Mouse (Mus musculus) hindbrain, embryonic 14.5 days (tissue): ENCODE results near the gene Vegfa. TPM values are rescaled to one million over a fixed set of nuclear protein-coding genes. Genes with fewer than 3 reads are reported as not detected.

Source experiments
- ATAC-seq: fragments of 200-750 bp; cut with Nextera tagmentation; 2 replicates; pipeline ENCODE4 v1.8.0; 2017; ENCODE audit warnings: moderate number of reproducible peaks, mild to moderate bottlenecking, moderate TSS enrichment, moderate library complexity; ENCODE audit not compliant: low FRiP score
- DNase-seq: peaks from one replicate; pipeline ENCODE4 v3.0.0-alpha.2; 2015; ENCODE audit warnings: low spot score
- H3K27ac ChIP-seq: fragments of 300-500 bp; sonication (generic); 2 replicates; pipeline ENCODE4 v1.5.1; 2014; ENCODE audit warnings: mild to moderate bottlenecking, moderate library complexity
- H3K27me3 ChIP-seq: fragments of 300-500 bp; sonication (generic); 2 replicates; pipeline ENCODE4 v1.6.1; 2014; ENCODE audit warnings: mild to moderate bottlenecking, low read length, mixed read lengths; ENCODE audit not compliant: control insufficient read depth, insufficient read depth
- H3K36me3 ChIP-seq: fragments of 300-500 bp; sonication (generic); replicated peaks from 2 replicates; pipeline ENCODE4 v1.6.1; 2014; ENCODE audit not compliant: control insufficient read depth, insufficient read depth
- H3K4me1 ChIP-seq: fragments of 300-500 bp; sonication (generic); replicated peaks from 2 replicates; pipeline ENCODE4 v1.6.1; 2014; ENCODE audit warnings: antibody characterized with exemption, low read length, mixed read lengths; ENCODE audit not compliant: control insufficient read depth, insufficient read depth
- H3K4me2 ChIP-seq: fragments of 300-500 bp; sonication (generic); replicated peaks from 2 replicates; pipeline ENCODE4 v1.6.1; 2014; ENCODE audit warnings: mild to moderate bottlenecking, moderate library complexity
- H3K4me3 ChIP-seq: fragments of 300-500 bp; sonication (generic); replicated peaks from 2 replicates; pipeline ENCODE4 v1.5.1; 2014; ENCODE audit warnings: mild to moderate bottlenecking, low read length
- H3K9ac ChIP-seq: fragments of 300-500 bp; sonication (generic); 2 replicates; pipeline ENCODE4 v1.6.1; 2014
- H3K9me3 ChIP-seq: fragments of 300-500 bp; sonication (generic); 2 replicates; pipeline ENCODE4 v1.6.1; 2016; ENCODE audit warnings: low read length; ENCODE audit not compliant: control insufficient read depth
- WGBS: fragments of 180-500 bp; shearing (Covaris S2); extraction: QIAGEN DNeasy Blood & Tissue Kit; methylation state at CpG from one replicate; pipeline ENCODE4 v1.1.7; 2014; 5-methylcytosine and 5-hydroxymethylcytosine counted together
- polyA plus RNA-seq: library from polyadenylated mRNA; unstranded; fragments of >200 nt; fragmentation: Nextera tagmentation; extraction: Ambion mirVana; gene quantifications from 2 replicates; pipeline ENCODE4 v1.2.1, GENCODE M21; 2014

Vegfa gene
- polyA plus RNA-seq, 1 experiment from 2014 or later: 6.5 TPM

- 94% methylated on average over 8 of the region's 8 CpGs for WGBS
- H3K36me3 ChIP-seq: peaks cover 64% of the 10 kb centered on the region
- ATAC-seq: no peak
Observed at GRCm38 (mm10) chr17:46023572-46023971, 8.6 kb downstream of the Vegfa start.

GRCm38 (mm10) chr17:46022934-46023333 lies 9.2 kb downstream of the Vegfa start:
- Histone ChIP-seq H3K9ac (no peak overlapping the region), H3K36me3 (peaks cover 69% of the 10 kb centered on the region), H3K9me3 (no peaks in the 10 kb centered on the region), H3K4me1 (peaks cover 23% of the 10 kb centered on the region), H3K4me2 (no peak overlapping the region), H3K27ac (no peak overlapping the region), H3K4me3 (no peak overlapping the region), H3K27me3 (no peaks in the 10 kb centered on the region)
- DNase-seq (no peak), ATAC-seq (no peak)
- 84% methylated on average over 6 of the region's 6 CpGs for WGBS

More at GRCm38 (mm10) chr17:46023572-46023971, 8.6 kb downstream of the Vegfa start:
- Histone ChIP-seq H3K27ac (no peak overlapping the region), H3K9ac (no peak overlapping the region), H3K27me3 (no peaks in the 10 kb centered on the region), H3K4me2 (no peak overlapping the region), H3K4me1 (peaks cover 27% of the 10 kb centered on the region), H3K4me3 (no peak overlapping the region), H3K9me3 (no peaks in the 10 kb centered on the region)
- DNase-seq: no peak

GRCm38 (mm10) chr17:46022427-46022826 lies 9.7 kb downstream of the Vegfa start:
- H3K27me3 ChIP-seq: no peaks in the 10 kb centered on the region
- no peak overlapping the region for H3K4me2 ChIP-seq
- no peak overlapping the region for H3K9ac ChIP-seq
- DNase-seq (no peak), ATAC-seq (no peak)
- 96% methylated on average over 4 of the region's 4 CpGs for WGBS
- H3K9me3 ChIP-seq: no peaks in the 10 kb centered on the region
- peaks cover 74% of the 10 kb centered on the region for H3K36me3 ChIP-seq
- peaks cover 21% of the 10 kb centered on the region for H3K4me1 ChIP-seq
- no peak overlapping the region for H3K27ac ChIP-seq
- no peak overlapping the region for H3K4me3 ChIP-seq

GRCm38 (mm10) chr17:46021760-46022159 lies 10.4 kb downstream of the Vegfa start:
- Histone ChIP-seq H3K4me1 (peaks cover 14% of the 10 kb centered on the region), H3K36me3 (peaks cover 77% of the 10 kb centered on the region), H3K4me2 (no peak overlapping the region), H3K27me3 (no peaks in the 10 kb centered on the region), H3K9me3 (no peaks in the 10 kb centered on the region), H3K4me3 (no peak overlapping the region), H3K27ac (no peak overlapping the region), H3K9ac (no peak overlapping the region)
- DNase-seq: no peak
- no peak for ATAC-seq
- 96% methylated on average over 9 of the region's 9 CpGs for WGBS

GRCm38 (mm10) chr17:46021173-46021572 lies 11.0 kb downstream of the Vegfa start:
- DNase-seq: no peak
- H3K27me3 ChIP-seq: no peaks in the 10 kb centered on the region
- no peak overlapping the region for H3K9ac ChIP-seq
- no peak for ATAC-seq
- no peaks in the 10 kb centered on the region for H3K9me3 ChIP-seq
- no peak overlapping the region for H3K4me2 ChIP-seq
- peaks cover 83% of the 10 kb centered on the region for H3K36me3 ChIP-seq
- 90% methylated on average over 7 of the region's 7 CpGs for WGBS
- H3K4me3 ChIP-seq: no peak overlapping the region
- H3K4me1 ChIP-seq: peaks cover 8% of the 10 kb centered on the region; the same call in 1 of the 2 replicates
- H3K27ac ChIP-seq: no peak overlapping the region

GRCm38 (mm10) chr17:46020579-46020978 lies 11.6 kb downstream of the Vegfa start:
- WGBS: 80% methylated on average over 7 of the region's 7 CpGs

GRCm38 (mm10) chr17:46018736-46019004 lies 13.5 kb downstream of the Vegfa start:
- Histone ChIP-seq H3K9ac (no peak overlapping the region), H3K4me3 (no peak overlapping the region), H3K4me2 (no peak overlapping the region), H3K27ac (no peak overlapping the region), H3K36me3 (peaks cover 71% of the 10 kb centered on the region), H3K4me1 (0 out of 2 replicates have a peak, but pooled peaks cover 4% of the 10 kb centered on the region), H3K27me3 (no peaks in the 10 kb centered on the region), H3K9me3 (no peaks in the 10 kb centered on the region)
- ATAC-seq (no peak), DNase-seq (no peak)
- WGBS: 88% methylated on average over 10 of the region's 10 CpGs

More at GRCm38 (mm10) chr17:46020579-46020978, 11.6 kb downstream of the Vegfa start:
- Histone ChIP-seq H3K4me2 (no peak overlapping the region), H3K4me1 (0 out of 2 replicates have a peak, but pooled peaks cover 4% of the 10 kb centered on the region), H3K27me3 (no peaks in the 10 kb centered on the region), H3K9ac (no peak overlapping the region), H3K9me3 (no peaks in the 10 kb centered on the region), H3K36me3 (peaks cover 87% of the 10 kb centered on the region), H3K27ac (no peak overlapping the region), H3K4me3 (no peak overlapping the region)
- DNase-seq (no peak), ATAC-seq (no peak)

DNA sequence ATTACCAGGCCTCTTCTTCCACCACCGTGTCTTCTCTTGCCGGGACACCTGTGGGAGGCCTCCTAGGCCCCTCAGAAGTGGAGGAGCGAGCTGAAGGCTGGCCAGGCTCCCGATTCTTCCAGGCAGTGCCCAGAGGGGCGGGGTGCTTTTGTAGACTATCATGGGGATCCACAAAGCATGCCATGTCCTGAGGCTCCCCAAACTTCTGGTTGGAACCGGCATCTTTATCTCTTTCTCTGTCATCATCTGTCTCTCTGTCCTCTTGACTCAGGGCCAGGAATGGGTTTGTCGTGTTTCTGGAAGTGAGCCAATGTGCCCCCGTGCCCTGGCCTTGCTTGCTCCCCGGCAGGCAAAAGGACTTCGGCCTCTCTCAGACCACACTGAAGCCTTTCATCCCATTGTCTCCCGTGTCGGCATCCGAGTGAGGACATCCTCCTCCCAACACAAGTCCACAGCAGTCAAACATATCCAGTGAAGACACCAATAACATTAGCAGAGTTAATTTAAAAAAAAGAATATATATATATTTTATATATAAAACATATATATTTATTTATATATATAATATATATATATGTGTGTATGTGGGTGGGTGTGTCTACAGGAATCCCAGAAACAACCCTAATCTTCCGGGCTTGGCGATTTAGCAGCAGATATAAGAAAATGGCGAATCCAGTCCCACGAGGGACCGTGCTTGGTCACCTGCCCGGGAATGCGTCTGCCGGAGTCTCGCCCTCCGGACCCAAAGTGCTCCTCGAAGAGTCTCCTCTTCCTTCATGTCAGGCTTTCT lies 14.0 kb downstream of the Vegfa start:
- H3K27me3 ChIP-seq: no peaks in the 10 kb centered on the region
- no peak overlapping the region for H3K4me2 ChIP-seq
- H3K27ac ChIP-seq: no peak overlapping the region
- ATAC-seq: no peak
- DNase-seq: no peak
- H3K4me1 ChIP-seq: 0 out of 2 replicates have a peak, but pooled peaks cover 4% of the 10 kb centered on the region
- H3K9me3 ChIP-seq: no peaks in the 10 kb centered on the region
- H3K4me3 ChIP-seq: no peak overlapping the region
- no peak overlapping the region for H3K9ac ChIP-seq
- WGBS: 75% methylated on average over 24 of the region's 24 CpGs
- peaks cover 66% of the 10 kb centered on the region for H3K36me3 ChIP-seq

- DNase-seq: no peak
- H3K27ac ChIP-seq: no peak overlapping the region
- H3K27me3 ChIP-seq: no peaks in the 10 kb centered on the region
- H3K4me3 ChIP-seq: no peak overlapping the region
- no peak for ATAC-seq
- 92% methylated on average over 5 of the region's 5 CpGs for WGBS
- no peak overlapping the region for H3K4me2 ChIP-seq
- H3K9ac ChIP-seq: no peak overlapping the region
- H3K9me3 ChIP-seq: no peaks in the 10 kb centered on the region
- H3K36me3 ChIP-seq: peaks cover 52% of the 10 kb centered on the region
- 0 out of 2 replicates have a peak, but pooled peaks cover 4% of the 10 kb centered on the region for H3K4me1 ChIP-seq
Observed at GRCm38 (mm10) chr17:46016617-46017016, 15.6 kb downstream of the Vegfa start.
